Mouse (Mus musculus) liver, adult 2 months (tissue): ENCODE data around the gene Spata2l.

Experiments
- CTCF ChIP-seq: fragments of 200-500 bp; IDR thresholded peaks from 2 replicates; pipeline ENCODE4 v1.5.1; 2011; ENCODE audit warnings: low read depth, low read length, control low read depth
- POLR2A ChIP-seq: fragments of 200-500 bp; IDR thresholded peaks from 2 replicates; pipeline ENCODE4 v1.6.1; 2011; ENCODE audit warnings: low read length, control low read depth; ENCODE audit not compliant: insufficient read depth; ENCODE audit errors: extremely low read depth

GRCm38 (mm10) chr8:123271147-123271546 is 35.1 kb upstream of the Spata2l start:
- TF ChIP-seq CTCF (no peak), POLR2A (no peak)
